Mouse (Mus musculus) splenic B cell, adult 2 months (primary cell): ENCODE results near the gene Prkn.

Experiments
- DNase-seq: peaks from one replicate; pipeline ENCODE4 v3.0.0-alpha.2; 2011; ENCODE audit warnings: low read depth, low spot score
- H3K27me3 ChIP-seq: 2 replicates; pipeline ENCODE4 v1.6.1; 2012; ENCODE audit warnings: mild to moderate bottlenecking, low read length, moderate library complexity, mixed read lengths; ENCODE audit not compliant: control insufficient read depth, poor library complexity, insufficient read depth, severe bottlenecking
- H3K36me3 ChIP-seq: 2 replicates; pipeline ENCODE4 v1.6.1; 2012; ENCODE audit warnings: mild to moderate bottlenecking, low read length, moderate library complexity, mixed read lengths; ENCODE audit not compliant: control insufficient read depth, poor library complexity, insufficient read depth, severe bottlenecking

The Prkn gene

GRCm38 (mm10) chr17:11724135-11724534 is 884.0 kb downstream of the Prkn start:
- DNase-seq, result no peak
- Histone ChIP-seq H3K36me3 (no peaks in the 10 kb centered on the region), H3K27me3 (no peaks in the 10 kb centered on the region)

GRCm38 (mm10) chr17:11727101-11727500 is 886.9 kb downstream of the Prkn start:
- DNase-seq, result no peak
- no peaks in the 10 kb centered on the region for H3K36me3 ChIP-seq
- no peaks in the 10 kb centered on the region for H3K27me3 ChIP-seq

- Histone ChIP-seq H3K36me3 (no peaks in the 10 kb centered on the region), H3K27me3 (no peaks in the 10 kb centered on the region)
- no peak for DNase-seq
These were observed 888.1 kb downstream of the Prkn start for GRCm38 (mm10) chr17:11728294-11728693.

- Histone ChIP-seq H3K36me3 (no peaks in the 10 kb centered on the region), H3K27me3 (no peaks in the 10 kb centered on the region)
- no peak for DNase-seq
These were observed 890.7 kb downstream of the Prkn start for GRCm38 (mm10) chr17:11730656-11731594.

- H3K36me3 ChIP-seq, result no peaks in the 10 kb centered on the region
- H3K27me3 ChIP-seq, result no peaks in the 10 kb centered on the region
- no peak for DNase-seq
These were observed 895.1 kb downstream of the Prkn start for GRCm38 (mm10) chr17:11735158-11735877.

- no peak for DNase-seq
- Histone ChIP-seq H3K27me3 (no peaks in the 10 kb centered on the region), H3K36me3 (no peaks in the 10 kb centered on the region)
These were observed 896.3 kb downstream of the Prkn start for GRCm38 (mm10) chr17:11736531-11736930.

- H3K27me3 ChIP-seq, result no peaks in the 10 kb centered on the region
- no peaks in the 10 kb centered on the region for H3K36me3 ChIP-seq
- DNase-seq, result no peak
These were observed 897.7 kb downstream of the Prkn start for GRCm38 (mm10) chr17:11737905-11738304.

GRCm38 (mm10) chr17:11740716-11741115 is 900.5 kb downstream of the Prkn start:
- no peak for DNase-seq
- H3K36me3 ChIP-seq, result no peaks in the 10 kb centered on the region
- H3K27me3 ChIP-seq, result no peaks in the 10 kb centered on the region

GRCm38 (mm10) chr17:11741161-11741560 is 901.0 kb downstream of the Prkn start:
- Histone ChIP-seq H3K36me3 (no peaks in the 10 kb centered on the region), H3K27me3 (no peaks in the 10 kb centered on the region)
- DNase-seq, result no peak

- no peak for DNase-seq
- Histone ChIP-seq H3K36me3 (no peaks in the 10 kb centered on the region), H3K27me3 (no peaks in the 10 kb centered on the region; the same call in 1 of the 2 replicates)
These were observed 911.1 kb downstream of the Prkn start for GRCm38 (mm10) chr17:11751251-11751650.

GRCm38 (mm10) chr17:11752686-11753085 is 912.5 kb downstream of the Prkn start:
- DNase-seq, result no peak
- no peaks in the 10 kb centered on the region; the same call in 1 of the 2 replicates for H3K27me3 ChIP-seq
- H3K36me3 ChIP-seq, result no peaks in the 10 kb centered on the region

- no peaks in the 10 kb centered on the region for H3K27me3 ChIP-seq
- no peak for DNase-seq
- no peaks in the 10 kb centered on the region for H3K36me3 ChIP-seq
These were observed 924.9 kb downstream of the Prkn start for GRCm38 (mm10) chr17:11765117-11765516.

GRCm38 (mm10) chr17:11765581-11765980 is 925.4 kb downstream of the Prkn start:
- Histone ChIP-seq H3K27me3 (no peaks in the 10 kb centered on the region), H3K36me3 (no peaks in the 10 kb centered on the region)
- no peak for DNase-seq

- no peak for DNase-seq
- H3K27me3 ChIP-seq, result no peaks in the 10 kb centered on the region
- no peaks in the 10 kb centered on the region for H3K36me3 ChIP-seq
These were observed 927.1 kb downstream of the Prkn start for GRCm38 (mm10) chr17:11767301-11767700.

- H3K36me3 ChIP-seq, result no peaks in the 10 kb centered on the region
- DNase-seq, result no peak
- no peaks in the 10 kb centered on the region for H3K27me3 ChIP-seq
These were observed 928.2 kb downstream of the Prkn start for GRCm38 (mm10) chr17:11768345-11768744.
